Mouse (Mus musculus) ovary, adult 18-20 months (tissue): ENCODE results near the gene Rhof.

Source experiments
- DNase-seq: peaks from one replicate; pipeline ENCODE4 v3.0.0; 2022; ENCODE audit warnings: low spot score, mixed read lengths

Rhof gene

GRCm38 (mm10) chr5:123135471-123136360 lies 3.2 kb upstream of the Rhof start:
- DNase-seq, result peak; percentile 89

DNA sequence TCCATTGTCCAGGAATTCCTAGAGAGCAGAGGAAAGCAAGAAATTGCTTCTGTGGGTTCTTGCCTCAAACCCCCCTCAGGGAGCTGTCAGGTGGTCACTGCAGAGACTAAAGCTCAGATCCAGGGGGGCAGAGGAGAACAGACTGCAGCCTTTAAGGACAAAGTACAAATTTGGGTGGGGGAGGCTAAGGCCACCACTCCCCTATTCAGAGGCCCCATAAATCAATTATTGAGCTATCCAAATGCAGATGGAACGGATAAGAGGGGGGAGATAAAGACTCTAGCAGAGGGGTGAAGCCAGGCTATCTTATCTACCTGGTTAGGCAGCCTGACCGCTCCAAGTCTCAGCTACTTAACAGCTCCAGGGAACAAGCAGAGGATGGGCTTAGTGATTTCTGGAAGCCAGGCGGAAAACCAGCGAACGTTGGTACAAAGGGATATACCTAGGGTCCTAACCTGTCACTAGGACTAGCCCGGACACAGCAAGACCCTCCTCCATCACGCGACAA lies 2.4 kb upstream of the Rhof start:
- DNase-seq, result no peak

GRCm38 (mm10) chr5:123134186-123134874 lies 1.8 kb upstream of the Rhof start:
- DNase-seq, result peak; percentile 65

GRCm38 (mm10) chr5:123133784-123134143 lies 1.3 kb upstream of the Rhof start:
- no peak for DNase-seq

- peak; percentile 61 for DNase-seq
Observed at GRCm38 (mm10) chr5:123133083-123133783, 741 bp upstream of the Rhof start.

- no peak for DNase-seq
Observed at GRCm38 (mm10) chr5:123130814-123131148, 1.7 kb downstream of the Rhof start.

- no peak for DNase-seq
Observed at GRCm38 (mm10) chr5:123130030-123130813, 2.3 kb downstream of the Rhof start.

GRCm38 (mm10) chr5:123129170-123129757 lies 3.2 kb downstream of the Rhof start:
- no peak for DNase-seq

DNA sequence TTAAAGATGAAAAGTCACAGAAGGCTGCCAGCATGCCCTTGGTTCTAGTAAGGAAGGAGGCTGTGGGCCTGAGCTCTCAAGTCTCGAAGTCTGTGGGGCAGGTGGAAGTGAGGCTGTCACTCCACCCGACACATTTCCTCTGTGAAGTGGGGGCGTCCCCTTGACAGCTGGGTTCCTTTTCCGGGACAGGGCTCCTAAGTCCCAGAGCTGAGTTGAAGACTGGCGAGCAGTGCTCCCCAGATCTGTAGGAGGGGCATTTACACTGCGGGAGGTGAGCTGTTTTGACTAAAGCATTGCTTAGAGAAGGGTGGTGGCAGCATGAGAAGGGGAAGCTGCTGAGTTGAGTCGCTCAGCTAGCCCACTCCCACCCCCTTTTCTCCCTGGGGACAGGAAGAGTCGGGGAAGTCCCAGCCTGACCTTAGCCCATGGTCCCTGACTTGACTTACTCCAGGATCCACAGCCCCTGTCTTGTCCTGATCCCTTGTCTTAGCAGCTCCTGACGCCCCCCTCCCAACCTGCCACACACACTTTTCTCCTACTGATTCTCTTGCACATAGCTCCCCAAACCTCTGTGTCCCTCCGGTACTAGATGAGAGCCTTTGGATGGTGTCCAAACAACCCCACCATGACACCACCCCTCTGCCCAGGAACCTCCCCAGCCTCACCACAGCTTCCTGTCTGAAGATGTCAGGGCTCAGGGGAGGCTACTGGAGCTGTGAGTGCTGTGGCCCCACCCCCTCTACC lies 3.9 kb downstream of the Rhof start:
- no peak for DNase-seq

DNA sequence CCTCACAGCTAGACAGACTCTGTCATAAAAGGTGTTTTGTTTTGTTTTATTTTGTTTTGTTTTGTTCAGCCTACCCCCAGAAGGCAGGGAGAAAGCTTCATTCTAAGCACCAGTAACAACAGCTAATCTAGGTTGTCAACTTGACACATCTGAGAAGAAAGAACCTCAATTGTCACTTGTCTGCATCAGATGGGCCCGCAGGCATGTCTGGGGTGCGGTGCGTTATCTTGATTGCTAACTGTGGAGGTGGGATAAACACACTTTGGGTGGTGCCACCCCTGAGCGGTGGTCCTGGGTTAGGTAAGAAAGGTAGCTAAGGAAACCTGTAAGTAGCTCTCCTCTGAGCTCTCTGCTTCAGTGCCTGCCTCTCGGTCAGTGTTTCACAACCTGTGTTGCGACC lies 5.5 kb downstream of the Rhof start:
- DNase-seq, result no peak

DNA sequence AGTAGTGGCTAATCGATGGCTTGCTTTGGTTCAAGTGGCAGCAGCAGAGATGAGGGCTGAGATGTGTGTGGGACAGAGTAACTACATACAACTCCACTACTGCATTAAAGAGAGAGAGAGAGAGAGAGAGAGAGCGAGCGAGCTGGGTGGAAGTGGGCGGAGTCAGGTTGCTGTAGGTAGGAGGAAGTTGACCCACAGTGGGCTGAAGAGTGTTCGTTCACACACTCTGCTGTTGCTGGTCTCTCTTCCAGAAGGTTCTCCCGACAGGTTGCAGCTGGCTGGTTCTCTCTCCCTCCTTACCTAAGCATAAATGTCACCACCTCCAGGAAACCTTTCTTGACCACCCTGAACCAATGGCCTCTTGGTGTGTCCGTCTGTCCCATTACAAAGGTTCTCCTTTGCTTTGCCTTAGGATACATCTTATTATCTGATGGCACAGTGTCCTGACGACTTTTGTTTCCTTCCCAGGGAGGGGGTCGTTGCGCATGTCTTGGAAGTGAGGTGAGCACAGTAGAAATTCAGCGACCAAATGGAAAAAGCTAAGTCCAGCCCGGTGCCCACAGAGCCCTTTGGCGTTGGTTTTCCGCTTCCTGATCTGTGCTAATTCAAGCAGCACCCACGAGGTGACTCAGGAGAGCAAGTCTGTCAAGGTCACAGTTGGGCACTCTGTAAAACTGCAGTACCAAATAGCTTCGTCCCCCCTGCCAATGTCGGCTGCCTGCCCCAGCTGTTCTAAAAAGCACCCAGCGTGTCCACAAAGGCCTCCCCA lies 6.7 kb downstream of the Rhof start:
- DNase-seq, result no peak

GRCm38 (mm10) chr5:123125105-123125504 lies 7.4 kb downstream of the Rhof start:
- no peak for DNase-seq

GRCm38 (mm10) chr5:123122181-123122580 lies 10.3 kb downstream of the Rhof start:
- DNase-seq, result no peak

- no peak for DNase-seq
Observed at GRCm38 (mm10) chr5:123120624-123121215, 11.8 kb downstream of the Rhof start.

DNA sequence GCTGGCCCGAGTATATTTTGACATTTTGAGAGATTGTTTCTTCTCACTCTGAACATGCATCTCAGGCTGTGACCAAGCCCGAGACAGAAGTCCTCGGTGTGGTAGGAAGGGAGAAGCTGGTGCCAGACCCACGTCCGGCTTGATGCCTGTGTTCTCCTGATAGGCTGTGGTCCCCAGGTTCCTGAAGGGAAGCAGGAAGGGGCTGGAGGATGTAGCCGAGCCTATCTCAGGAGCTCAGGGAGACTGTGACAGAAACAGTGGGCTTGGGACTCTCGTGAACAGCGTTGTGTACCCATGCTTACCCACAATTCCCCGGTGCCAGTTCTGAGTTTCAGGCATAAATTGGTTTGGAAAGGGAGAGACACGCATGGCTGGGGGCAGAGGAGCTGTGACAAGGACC lies 13.7 kb downstream of the Rhof start:
- no peak for DNase-seq

DNA sequence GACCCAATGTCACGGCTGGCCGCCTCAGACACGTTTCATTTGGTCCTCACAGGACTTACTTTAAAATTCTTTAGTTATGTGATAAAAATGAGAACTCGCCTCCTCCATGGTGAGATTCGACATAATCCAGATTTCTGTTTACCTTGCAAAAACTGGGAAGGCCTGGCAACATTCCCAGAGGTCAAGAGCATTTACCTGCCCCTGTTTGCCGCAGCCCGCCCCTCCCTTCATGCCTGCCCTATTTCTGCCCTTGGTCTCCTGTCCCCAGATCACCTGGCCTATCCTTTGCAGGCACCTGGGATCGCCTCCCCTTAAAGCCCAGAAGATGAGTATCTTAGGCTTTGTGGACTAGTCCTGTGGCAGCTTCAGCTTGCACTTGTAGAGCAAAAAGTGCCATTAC lies 14.7 kb downstream of the Rhof start:
- DNase-seq, result no peak

DNA sequence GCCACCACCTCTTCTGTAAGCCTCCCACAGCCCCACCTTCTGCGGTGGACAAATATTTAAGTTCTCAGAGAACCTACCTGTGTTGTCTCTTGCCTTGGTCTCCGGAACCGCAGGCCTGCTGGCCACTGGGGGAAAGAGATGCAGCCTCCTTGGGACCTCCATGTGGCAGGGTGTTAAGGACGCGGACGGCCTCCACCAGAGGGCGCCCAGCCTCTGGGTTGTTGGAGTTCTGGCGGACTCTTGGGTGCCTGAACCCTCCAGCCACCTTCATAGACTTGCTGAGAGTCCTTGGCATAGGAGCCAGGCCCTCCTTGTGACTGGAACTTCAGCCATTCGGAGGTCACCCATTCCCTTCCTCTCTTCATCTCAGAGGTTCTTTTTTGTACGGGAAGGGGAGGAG lies 15.2 kb downstream of the Rhof start:
- no peak for DNase-seq

DNA sequence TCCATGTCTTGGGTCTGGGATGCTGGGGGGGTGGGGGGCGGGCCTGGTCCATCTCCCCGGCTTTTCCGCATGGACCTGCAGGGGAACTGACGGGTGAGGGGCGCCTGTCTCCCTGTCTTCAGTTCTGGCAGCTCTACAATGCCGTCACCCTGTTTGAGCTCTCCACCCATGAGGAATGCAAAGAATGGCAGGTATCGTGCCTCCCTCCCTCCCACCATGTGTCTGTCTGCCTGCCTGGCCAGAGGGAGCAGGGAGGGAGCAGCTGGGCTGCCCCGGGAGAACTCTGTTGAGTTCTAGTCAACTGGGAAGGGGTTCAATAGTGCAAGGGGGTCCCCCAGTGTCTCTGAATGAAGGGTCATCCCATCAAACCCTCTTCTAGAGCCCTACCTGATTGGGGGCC lies 16.4 kb downstream of the Rhof start:
- no peak for DNase-seq

- DNase-seq, result no peak
Observed at GRCm38 (mm10) chr5:123114924-123115323, 17.6 kb downstream of the Rhof start.

- no peak for DNase-seq
Observed at GRCm38 (mm10) chr5:123114109-123114508, 18.4 kb downstream of the Rhof start.
